Mouse (Mus musculus) kidney, adult 8-10 months (tissue): ENCODE results near the gene Ppp1r3f.

ENCODE experiments used
- DNase-seq, 2 experiments: peaks; one replicate each; pipeline ENCODE4 v3.0.0; 2022

The Ppp1r3f gene

DNA sequence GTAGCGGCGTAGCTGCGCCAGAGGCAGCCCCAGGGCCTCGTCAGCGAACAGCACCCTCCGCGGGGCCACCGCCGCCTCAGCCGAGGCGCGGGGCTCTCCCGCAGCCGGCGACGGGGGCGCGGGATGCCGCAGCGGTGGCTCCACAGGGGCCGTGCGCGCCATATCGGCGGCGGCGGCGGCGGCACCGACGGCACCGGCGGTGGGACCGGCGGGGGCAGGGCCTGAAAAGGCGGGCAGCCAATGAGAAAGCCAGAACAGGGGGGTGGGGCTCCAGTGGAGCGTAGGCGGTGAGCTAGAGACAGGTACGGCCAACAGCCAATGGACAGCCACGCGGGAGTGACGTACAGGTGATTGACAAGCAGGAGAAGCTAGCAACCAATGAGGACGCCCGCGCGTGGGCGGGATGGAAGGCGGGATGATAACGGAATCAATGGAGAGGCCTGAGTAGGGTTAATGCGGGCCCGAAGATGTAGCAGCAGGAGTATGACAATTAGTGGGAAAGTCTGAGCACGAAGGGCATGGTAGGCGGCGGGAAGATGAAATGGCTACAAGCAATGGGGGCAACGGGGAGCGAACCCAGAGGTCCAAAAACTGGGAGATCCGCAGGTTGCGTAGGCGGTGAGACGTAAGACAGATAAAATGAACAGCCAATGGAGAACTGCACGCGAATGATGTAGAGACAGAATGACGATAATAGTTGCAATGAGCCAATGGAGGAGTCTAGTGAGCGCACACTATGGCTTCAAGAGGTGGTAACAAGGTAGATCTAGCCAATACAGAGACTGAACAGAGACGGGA is at the start of gene Ppp1r3f:
Gene Ppp1r3f, minus strand, starts transcription at position 197 of the 798 bp plus-strand sequence.
- peak; percentile 94 to 96 for DNase-seq

- no peak for DNase-seq
Observed at GRCm38 (mm10) chrX:7617889-7618551, 43.9 kb upstream of the Ppp1r3f start.

DNA sequence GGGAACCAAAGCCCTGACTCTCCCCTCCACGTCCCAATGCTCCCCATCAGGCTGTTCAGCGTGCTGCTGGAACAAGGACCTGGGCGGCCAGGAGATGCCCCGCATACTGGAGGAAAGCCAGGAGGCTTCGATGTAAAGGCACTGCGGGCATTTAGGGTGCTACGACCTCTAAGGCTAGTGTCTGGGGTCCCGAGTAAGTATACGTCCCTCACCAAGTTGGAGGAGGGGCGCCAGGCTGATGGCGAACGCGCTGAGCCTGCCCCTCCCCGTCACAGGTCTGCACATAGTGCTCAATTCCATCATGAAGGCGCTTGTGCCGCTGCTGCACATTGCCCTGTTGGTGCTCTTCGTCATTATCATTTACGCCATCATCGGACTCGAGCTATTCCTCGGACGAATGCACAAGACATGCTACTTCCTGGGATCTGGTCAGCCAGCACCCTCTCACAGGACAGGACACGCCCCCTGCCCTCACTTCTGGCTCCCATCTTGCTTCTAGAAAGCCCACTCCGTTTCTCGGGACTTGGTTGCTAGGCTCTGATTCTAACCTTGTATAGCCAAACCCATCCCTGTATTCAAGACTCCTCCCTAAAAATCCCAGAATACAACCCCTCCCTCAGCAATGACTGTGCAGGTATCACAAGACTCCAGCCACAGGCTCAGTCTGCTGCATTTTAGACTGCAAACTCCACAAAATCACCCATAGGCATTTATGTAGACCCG is 36.6 kb upstream of the Ppp1r3f start:
- DNase-seq = no peak

DNA sequence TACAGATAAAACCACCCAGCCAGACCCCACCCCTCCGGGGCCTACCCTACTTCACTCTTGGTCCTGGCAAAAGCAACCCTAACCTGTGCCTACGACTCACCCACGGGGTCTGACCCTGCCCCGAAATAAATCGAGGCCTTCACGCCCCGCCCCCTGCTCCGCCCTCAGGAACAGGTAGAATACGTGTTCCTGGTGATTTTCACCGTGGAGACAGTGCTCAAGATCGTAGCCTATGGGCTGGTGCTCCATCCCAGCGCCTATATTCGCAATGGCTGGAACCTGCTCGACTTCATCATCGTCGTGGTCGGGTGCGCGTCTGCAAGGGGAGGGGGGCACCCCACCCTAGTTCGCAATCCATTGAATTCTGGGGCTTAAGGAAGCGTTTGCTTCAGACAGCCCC is 36.0 kb upstream of the Ppp1r3f start:
- DNase-seq = no peak

DNA sequence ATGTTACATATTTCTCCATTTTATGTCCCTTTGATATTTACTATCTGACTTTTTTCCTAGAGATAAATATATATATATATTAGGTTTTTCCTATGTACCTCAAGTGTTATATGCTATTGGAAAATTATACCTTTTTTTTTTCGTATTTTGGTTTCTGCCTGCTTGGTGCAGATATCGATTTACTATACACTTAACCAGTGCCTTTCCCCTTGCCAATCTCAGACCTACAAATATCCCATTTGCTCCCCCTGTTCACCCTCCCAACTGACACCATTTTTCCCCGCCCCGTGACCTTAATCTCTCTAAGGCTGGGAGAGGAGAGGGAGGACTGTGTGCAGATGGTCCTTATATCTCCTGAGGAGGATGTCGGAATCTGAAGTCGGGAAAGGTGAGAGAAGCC is 32.7 kb upstream of the Ppp1r3f start, which contains the start of gene Cacna1f:
Gene Cacna1f, plus strand, starts transcription at position 301 of the 400 bp plus-strand sequence.
- DNase-seq = no peak

- no peak for DNase-seq
Observed at GRCm38 (mm10) chrX:7605575-7605941, 31.5 kb upstream of the Ppp1r3f start.

DNA sequence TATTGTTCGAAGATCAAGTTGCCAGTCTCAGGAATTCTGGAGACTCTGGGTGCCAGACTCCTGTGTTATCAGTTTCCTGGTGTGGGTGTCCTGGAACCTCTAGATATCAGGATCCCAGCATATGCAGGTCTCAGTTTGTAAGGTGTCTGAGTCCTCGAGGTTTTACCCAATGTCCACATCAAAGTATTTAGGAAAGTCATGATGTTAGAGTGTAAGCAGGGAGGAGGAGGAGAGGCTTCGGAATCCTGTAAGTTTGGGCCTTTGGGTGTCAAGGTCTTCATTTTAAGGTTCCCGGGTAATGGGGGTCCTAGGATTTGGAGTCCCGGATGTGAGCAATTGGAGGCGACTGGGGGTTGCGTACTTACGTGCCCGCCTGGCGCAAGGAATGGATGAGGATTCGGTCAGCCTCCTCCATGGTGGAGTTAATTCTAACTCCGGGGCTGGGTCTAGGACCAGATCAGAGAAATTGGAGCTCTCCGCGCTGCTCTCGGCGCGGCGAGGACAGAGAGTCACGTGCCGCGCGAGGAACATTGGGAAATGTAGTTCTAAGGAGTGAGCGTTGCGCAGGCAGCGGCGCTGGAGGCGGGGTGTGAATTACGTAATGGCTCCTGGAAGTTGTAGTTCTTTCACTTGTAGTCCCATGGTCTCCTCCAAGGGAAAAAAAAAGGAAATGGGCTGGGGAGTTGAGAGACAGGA is 30.9 kb upstream of the Ppp1r3f start, which contains the start of gene Ccdc22:
Gene Ccdc22, minus strand, starts transcription at position 639 of the 696 bp plus-strand sequence.
- peak; percentile 87 to 88 for DNase-seq

DNA sequence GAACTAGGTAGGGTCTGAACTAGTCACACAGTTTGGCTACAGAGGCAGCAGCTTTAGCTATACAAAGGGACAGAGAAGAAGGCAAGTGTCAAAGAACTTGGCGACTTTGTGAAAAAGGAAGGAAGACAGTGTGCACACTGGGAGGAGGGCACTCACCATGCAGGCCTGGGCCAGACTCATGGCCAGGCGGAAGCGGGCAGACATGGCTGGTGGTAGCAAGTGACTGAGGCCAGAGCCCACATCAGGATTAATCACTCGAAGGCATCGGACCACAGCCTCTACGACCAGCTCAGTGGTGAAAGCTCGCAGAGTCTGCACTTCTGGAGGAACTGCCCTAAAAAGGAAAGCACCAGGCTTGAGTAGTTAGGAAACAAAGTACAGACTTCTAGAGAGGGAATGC is 29.9 kb upstream of the Ppp1r3f start:
- no peak for DNase-seq

DNA sequence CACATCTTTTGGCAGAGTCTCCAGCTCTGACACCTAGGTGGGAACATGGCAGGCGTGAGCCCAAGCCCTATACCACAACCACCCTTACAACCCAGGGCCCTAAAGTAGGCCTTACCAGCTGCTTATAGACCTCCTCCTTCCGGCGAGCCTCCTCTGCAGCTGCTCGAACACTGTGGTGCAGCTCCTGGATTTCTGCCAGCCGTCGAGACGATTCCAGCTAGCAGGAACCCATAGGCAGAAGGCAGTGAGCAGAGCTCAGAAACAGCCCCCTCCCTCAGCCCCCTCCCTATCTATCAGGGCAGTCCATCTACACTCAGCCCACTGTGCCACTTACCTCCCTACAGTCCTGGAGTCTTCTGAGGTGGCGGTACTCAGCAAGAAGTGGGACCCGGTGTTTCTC is 21.3 kb upstream of the Ppp1r3f start:
- no peak for DNase-seq

- no peak for DNase-seq
Observed at GRCm38 (mm10) chrX:7586356-7586755, 12.3 kb upstream of the Ppp1r3f start.

DNA sequence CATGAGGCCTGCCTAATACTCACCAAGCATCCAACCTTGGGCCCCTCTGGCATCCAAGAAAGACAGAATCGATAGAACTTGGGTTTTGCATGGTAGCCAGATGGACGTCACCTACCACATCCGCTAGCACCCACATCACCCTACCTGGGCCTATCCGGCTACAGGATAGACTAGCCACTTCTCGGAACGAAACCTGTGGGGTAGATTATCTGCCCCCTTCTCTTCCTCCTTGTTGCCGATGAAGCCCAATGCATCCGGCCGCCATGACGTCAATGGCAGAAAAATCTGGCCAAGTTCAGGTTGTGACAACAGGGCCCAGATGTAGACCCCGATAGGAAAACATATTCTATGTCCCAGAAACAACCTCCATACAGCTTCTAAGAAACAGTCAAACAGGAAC is 9.8 kb upstream of the Ppp1r3f start:
- no peak for DNase-seq

DNA sequence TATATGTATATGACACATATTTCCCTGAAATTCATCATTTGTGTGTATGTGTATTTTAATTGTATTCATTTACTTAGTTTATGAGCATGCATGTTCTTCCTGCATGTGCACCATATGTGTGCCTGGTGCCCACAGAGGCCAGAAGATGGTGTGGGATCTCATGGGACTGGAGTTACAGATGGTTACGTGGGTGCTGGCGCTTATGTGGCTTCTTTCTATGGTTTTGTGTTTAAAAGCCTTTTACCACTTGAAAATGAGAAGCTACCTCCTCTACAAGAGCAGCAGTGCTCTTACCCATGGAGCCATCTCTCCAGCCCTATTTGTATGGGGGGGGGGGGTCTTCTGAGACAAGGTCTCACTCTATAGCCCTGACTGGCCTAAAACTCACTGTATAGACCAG is 7.1 kb upstream of the Ppp1r3f start:
- DNase-seq = no peak

- no peak for DNase-seq
Observed at GRCm38 (mm10) chrX:7574885-7575231, 775 bp upstream of the Ppp1r3f start.

DNA sequence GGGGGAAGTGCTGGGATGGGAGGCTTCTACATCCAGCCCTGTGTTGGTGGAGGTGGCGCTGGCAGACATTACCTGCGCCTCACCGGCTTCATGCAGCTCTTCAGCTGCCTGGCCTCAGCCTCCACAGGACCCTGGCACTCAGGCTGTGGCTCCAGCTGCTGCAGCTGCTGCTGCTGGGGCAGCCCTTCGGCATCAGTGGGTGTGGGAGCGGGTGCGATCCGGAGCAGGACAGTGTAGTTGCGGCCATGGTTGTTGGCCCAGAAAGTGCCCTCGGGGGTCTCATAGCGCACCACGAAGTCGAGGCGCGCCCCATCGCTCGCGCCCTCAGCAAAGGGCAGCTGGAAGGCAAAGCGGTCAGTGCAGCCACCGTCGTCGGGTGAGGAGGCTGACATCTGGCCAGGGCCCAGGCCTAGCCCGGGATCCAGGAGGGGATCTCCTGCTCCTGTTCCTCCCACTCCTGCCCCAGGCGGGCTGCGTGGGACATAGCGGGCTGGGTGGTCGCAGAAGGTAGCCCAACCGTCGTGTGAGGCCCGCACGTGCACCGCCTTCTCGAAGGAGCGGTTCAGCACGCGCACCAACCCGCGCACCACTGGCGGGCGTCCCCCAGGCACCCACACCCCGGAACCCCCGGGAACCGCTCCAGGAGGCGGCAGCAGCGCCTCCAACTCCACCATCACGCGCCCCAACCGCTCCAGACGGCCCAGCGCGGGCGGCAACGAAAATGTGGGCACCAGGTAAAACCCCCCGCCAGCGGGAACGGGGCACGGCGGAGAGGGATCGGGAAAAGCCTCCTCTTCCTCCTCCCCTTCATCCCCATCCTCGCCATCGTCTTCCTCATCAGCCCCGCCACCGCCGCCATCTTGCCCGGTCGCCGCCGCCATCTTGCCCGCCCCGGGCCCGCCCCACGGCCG is 652 bp downstream of the Ppp1r3f start, which contains the start of gene Foxp3:
Gene Foxp3, plus strand, starts transcription at position 469 of the 911 bp plus-strand sequence.
- DNase-seq = peak; percentile 5 to 9

DNA sequence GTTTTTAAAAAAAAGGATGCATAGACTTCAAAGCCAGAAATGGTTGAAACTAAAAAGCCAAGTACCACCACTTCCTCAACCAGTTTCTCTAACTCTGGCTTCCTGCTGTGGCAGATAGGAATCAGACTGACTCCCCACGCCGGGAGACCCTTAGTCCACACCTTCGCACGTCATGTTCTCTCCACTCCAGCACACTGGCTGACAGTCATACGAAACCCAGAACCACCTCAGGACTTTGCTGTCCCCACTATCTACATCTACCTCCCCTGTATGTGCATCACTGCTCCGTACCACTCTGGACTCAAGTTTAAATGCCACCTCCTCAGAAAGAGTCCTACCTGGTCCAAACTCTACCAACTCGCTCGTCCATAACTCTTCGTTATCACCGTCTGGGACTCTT is 1.6 kb downstream of the Ppp1r3f start:
- DNase-seq = no peak

GRCm38 (mm10) chrX:7571565-7572136 is 2.4 kb downstream of the Ppp1r3f start:
- DNase-seq = no peak

DNA sequence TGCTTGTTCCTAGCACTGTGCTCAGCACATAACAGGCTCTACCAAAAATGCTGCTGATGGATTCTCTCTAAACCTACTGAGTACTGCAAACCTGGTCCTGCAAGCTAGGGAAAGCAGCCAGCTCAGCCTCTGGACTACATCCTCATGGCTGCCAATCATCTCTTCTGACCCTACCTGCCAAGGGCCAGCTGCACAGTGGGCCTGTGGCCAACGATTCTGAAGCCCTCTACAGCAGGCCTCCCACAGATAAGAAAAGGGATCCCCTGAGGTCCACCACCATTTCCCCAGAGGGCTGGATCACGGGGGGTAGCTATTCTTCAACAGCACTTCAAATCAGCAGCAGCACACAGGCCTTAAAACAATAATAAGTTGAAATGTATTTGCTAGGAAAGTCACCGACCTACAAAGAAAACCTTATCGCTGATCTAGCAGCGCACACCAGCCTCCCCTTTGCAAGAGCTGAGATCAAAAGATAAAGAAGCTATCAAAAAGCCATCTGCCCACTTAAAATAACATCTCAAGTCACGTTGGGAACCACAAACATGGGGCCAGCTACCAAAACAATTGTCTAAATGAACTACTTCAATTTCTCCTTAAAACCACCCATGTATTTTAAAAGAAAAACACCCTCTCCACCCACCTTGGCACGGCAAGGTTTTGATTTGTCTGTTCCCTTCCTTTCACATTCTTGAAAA is 3.5 kb downstream of the Ppp1r3f start:
- DNase-seq = no peak

DNA sequence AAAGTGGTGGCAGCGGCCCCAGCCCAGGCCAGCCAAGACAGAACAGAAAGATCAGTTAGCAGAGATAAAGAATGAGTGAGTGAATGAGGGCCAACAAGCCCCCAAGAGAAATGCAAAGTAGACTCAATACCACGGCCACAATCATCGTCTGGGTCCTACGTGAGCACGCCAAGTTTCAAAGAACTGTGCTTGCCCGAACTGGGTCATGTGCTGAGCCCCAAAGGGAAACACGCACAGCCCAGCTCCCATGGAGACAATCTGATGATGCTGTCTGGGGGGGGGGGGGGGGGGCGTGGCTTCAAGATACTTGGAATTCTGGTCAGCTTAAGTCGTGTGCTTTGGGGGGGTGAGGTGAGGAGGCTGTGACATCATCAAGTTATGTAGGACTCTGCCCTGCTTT is 6.6 kb downstream of the Ppp1r3f start:
- no peak for DNase-seq

GRCm38 (mm10) chrX:7566352-7566751 is 7.7 kb downstream of the Ppp1r3f start:
- DNase-seq = no peak

DNA sequence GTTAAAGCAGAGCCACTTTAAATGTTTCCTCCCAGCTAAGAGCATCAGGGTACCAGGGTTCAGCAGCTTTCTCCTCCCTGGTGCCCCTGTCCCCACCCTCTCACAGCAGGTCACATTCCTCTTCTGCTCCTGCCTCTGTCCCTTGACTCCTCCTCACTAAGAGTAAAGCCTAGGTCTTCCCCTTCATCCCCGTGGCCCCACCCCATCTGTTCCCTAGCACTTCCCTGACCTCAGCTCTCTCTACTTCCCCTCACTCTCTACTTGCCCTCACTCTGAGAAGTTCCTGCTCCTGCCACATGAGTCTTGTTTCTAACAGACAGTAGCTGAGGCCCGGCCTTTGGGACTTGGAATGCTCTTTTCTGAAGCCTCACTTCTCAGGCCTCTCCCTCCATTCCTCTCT is 11.0 kb downstream of the Ppp1r3f start:
- no peak for DNase-seq

DNA sequence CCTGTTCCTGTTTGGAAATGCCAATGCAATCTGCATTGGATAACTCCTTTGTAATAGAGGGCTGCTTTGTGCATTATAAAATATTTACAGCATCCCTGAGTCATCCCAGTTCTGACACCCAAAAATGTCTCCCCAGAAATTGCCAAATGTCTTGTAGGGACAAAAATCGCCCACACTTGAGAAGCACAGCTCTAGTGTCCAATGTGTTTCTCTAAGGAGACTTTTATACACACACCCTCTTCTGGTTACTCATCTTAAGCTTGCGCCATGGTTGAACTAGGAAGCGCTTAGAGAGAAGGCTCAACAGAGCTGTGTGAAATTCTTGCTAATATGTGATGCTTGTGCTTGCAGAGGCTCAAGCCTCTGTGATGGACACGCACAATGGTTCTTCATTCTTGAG is 20.6 kb downstream of the Ppp1r3f start:
- no peak for DNase-seq
